Mouse (Mus musculus): ENCODE measurements around the gene Dhrs9. TPM values are rescaled to one million over a fixed set of nuclear protein-coding genes. Genes with fewer than 3 reads are reported as not detected.

Gene Dhrs9
- total and polyA plus RNA-seq, 2 experiments from 2014 or later, result not detected

DNA sequence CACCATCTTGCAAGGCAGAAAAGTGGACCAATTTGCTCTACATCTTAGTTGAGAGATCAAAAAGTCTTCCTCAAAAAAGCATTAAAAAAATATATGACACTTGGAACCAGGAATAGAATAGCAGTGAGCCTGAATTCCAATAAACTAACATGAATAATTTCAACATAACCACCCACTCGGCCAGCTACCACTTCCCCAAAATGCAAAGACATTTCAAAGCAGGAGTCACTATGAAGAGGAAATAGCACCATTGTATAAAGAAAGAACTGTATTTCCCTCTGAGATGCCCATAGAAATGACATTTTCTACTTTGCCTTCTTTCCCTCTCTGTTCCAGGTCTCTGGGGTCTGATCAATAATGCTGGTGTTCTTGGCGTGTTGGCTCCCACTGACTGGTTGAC lies 13.7 kb downstream of the Dhrs9 start:
- no peaks in the 10 kb centered on the region for H3K36me3 ChIP-seq (ENCODE audit: insufficient read depth, low read length)
- TF ChIP-seq CTCF (IDR thresholded peaks at IDR 0.05), result no peak
- H3K27ac ChIP-seq (ENCODE audit: low read depth, low read length), result no peak overlapping the region
- WGBS, result 94% methylated on average over 2 of the region's 2 CpGs
- no peaks in the 10 kb centered on the region for H3K27me3 ChIP-seq (ENCODE audit: insufficient read depth, low read length)
- no peaks in the 10 kb centered on the region for H3K9me3 ChIP-seq (ENCODE audit: low read length)
- H3K4me2 ChIP-seq (ENCODE audit: low read depth, low read length, poor library complexity, severe bottlenecking), result no peak overlapping the region
- H3K9ac ChIP-seq (replicated peaks; ENCODE audit: low read length, poor library complexity, severe bottlenecking), result no peak overlapping the region
- no peak for ATAC-seq (ENCODE audit: low FRiP score)
- H3K4me3 ChIP-seq (ENCODE audit: low read depth, low read length), result no peak overlapping the region
- no peaks in the 10 kb centered on the region for H3K4me1 ChIP-seq (ENCODE audit: insufficient read depth, low read length)
- DNase-seq (ENCODE audit: low spot score), result no peak

GRCm38 (mm10) chr2:69395597-69396248 lies 15.5 kb downstream of the Dhrs9 start:
- Histone ChIP-seq H3K9me3 (ENCODE audit: low read length) (no peaks in the 10 kb centered on the region), H3K4me2 (ENCODE audit: low read depth, low read length, poor library complexity, severe bottlenecking) (no peak overlapping the region), H3K27me3 (ENCODE audit: insufficient read depth, low read length) (no peaks in the 10 kb centered on the region), H3K9ac (replicated peaks; ENCODE audit: low read length, poor library complexity, severe bottlenecking) (no peak overlapping the region), H3K36me3 (ENCODE audit: insufficient read depth, low read length) (no peaks in the 10 kb centered on the region), H3K4me3 (ENCODE audit: low read depth, low read length) (no peak overlapping the region), H3K4me1 (ENCODE audit: insufficient read depth, low read length) (no peaks in the 10 kb centered on the region), H3K27ac (ENCODE audit: low read depth, low read length) (no peak overlapping the region)
- 84% methylated on average over 9 of the region's 9 CpGs for WGBS
- DNase-seq (ENCODE audit: low spot score), result no peak
- no peak for ATAC-seq (ENCODE audit: low FRiP score)
- no peak for TF ChIP-seq CTCF (IDR thresholded peaks at IDR 0.05)

- Histone ChIP-seq H3K9ac (replicated peaks; ENCODE audit: low read length, poor library complexity, severe bottlenecking) (no peak overlapping the region), H3K36me3 (ENCODE audit: insufficient read depth, low read length) (no peaks in the 10 kb centered on the region), H3K4me1 (ENCODE audit: insufficient read depth, low read length) (no peaks in the 10 kb centered on the region), H3K4me2 (ENCODE audit: low read depth, low read length, poor library complexity, severe bottlenecking) (no peak overlapping the region), H3K4me3 (ENCODE audit: low read depth, low read length) (no peak overlapping the region), H3K27me3 (ENCODE audit: insufficient read depth, low read length) (no peaks in the 10 kb centered on the region), H3K27ac (ENCODE audit: low read depth, low read length) (no peak overlapping the region), H3K9me3 (ENCODE audit: low read length) (no peaks in the 10 kb centered on the region)
- DNase-seq (ENCODE audit: low spot score), result no peak
- ATAC-seq (ENCODE audit: low FRiP score), result no peak
- WGBS, result 91% methylated on average over 12 of the region's 12 CpGs
- no peak for TF ChIP-seq CTCF (IDR thresholded peaks at IDR 0.05)
Observed at GRCm38 (mm10) chr2:69396760-69397435, 16.7 kb downstream of the Dhrs9 start.

GRCm38 (mm10) chr2:69400866-69401604 lies 20.8 kb downstream of the Dhrs9 start:
- Histone ChIP-seq H3K27ac (ENCODE audit: low read depth, low read length) (no peak overlapping the region), H3K9me3 (ENCODE audit: low read length) (no peaks in the 10 kb centered on the region), H3K4me2 (ENCODE audit: low read depth, low read length, poor library complexity, severe bottlenecking) (no peak overlapping the region), H3K9ac (replicated peaks; ENCODE audit: low read length, poor library complexity, severe bottlenecking) (no peak overlapping the region), H3K36me3 (ENCODE audit: insufficient read depth, low read length) (no peaks in the 10 kb centered on the region), H3K4me1 (ENCODE audit: insufficient read depth, low read length) (no peaks in the 10 kb centered on the region), H3K4me3 (ENCODE audit: low read depth, low read length) (no peak overlapping the region), H3K27me3 (ENCODE audit: insufficient read depth, low read length) (no peaks in the 10 kb centered on the region)
- ATAC-seq (ENCODE audit: low FRiP score) (no peak), DNase-seq (ENCODE audit: low spot score) (no peak)
- TF ChIP-seq CTCF (IDR thresholded peaks at IDR 0.05), result no peak
- 80% methylated on average over 7 of the region's 7 CpGs for WGBS

GRCm38 (mm10) chr2:69401891-69402290 lies 21.6 kb downstream of the Dhrs9 start:
- DNase-seq (ENCODE audit: low spot score) (no peak), ATAC-seq (ENCODE audit: low FRiP score) (no peak)
- no peaks in the 10 kb centered on the region for H3K4me1 ChIP-seq (ENCODE audit: insufficient read depth, low read length)
- no peak for TF ChIP-seq CTCF (IDR thresholded peaks at IDR 0.05)
- H3K9me3 ChIP-seq (ENCODE audit: low read length), result no peaks in the 10 kb centered on the region
- 92% methylated on average over 6 of the region's 6 CpGs for WGBS
- no peak overlapping the region for H3K4me2 ChIP-seq (ENCODE audit: low read depth, low read length, poor library complexity, severe bottlenecking)
- no peak overlapping the region for H3K27ac ChIP-seq (ENCODE audit: low read depth, low read length)
- H3K36me3 ChIP-seq (ENCODE audit: insufficient read depth, low read length), result no peaks in the 10 kb centered on the region
- no peak overlapping the region for H3K4me3 ChIP-seq (ENCODE audit: low read depth, low read length)
- no peaks in the 10 kb centered on the region for H3K27me3 ChIP-seq (ENCODE audit: insufficient read depth, low read length)
- no peak overlapping the region for H3K9ac ChIP-seq (replicated peaks; ENCODE audit: low read length, poor library complexity, severe bottlenecking)

DNA sequence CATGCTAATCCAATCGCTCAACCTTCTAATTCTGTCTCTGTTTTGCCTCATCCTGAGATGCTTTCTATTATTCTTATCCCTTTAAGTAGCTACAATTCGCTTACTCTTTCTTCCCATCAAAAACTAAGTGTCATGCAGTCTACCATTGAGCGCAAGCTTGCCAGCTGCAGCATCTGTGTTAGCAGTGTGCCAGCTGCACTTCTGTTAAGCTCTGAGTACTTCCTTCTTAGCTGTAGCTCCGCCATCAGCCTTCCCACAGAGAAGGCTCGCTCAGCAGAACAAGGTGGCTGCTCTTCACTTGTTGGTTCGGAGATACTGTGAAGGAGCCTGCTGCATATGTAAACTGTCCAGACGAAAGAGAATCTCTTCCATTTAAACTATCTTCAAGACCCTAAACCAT lies 22.1 kb downstream of the Dhrs9 start:
- no peak overlapping the region for H3K9ac ChIP-seq (replicated peaks; ENCODE audit: low read length, poor library complexity, severe bottlenecking)
- WGBS, result 81% methylated on average over 7 of the region's 7 CpGs
- no peak overlapping the region for H3K4me3 ChIP-seq (ENCODE audit: low read depth, low read length)
- H3K27me3 ChIP-seq (ENCODE audit: insufficient read depth, low read length), result no peaks in the 10 kb centered on the region
- no peaks in the 10 kb centered on the region for H3K36me3 ChIP-seq (ENCODE audit: insufficient read depth, low read length)
- ATAC-seq (ENCODE audit: low FRiP score) (no peak), DNase-seq (ENCODE audit: low spot score) (peak; percentile 31)
- no peaks in the 10 kb centered on the region for H3K9me3 ChIP-seq (ENCODE audit: low read length)
- no peak overlapping the region for H3K4me2 ChIP-seq (ENCODE audit: low read depth, low read length, poor library complexity, severe bottlenecking)
- H3K27ac ChIP-seq (ENCODE audit: low read depth, low read length), result no peak overlapping the region
- TF ChIP-seq CTCF (IDR thresholded peaks at IDR 0.05), result no peak
- no peaks in the 10 kb centered on the region for H3K4me1 ChIP-seq (ENCODE audit: insufficient read depth, low read length)
